Mouse (Mus musculus) CH12.LX (cell line): ENCODE data around the gene Grip1. TPM values are rescaled to one million over a fixed set of nuclear protein-coding genes. Genes with fewer than 3 reads are reported as not detected.

Experiments
- DNase-seq: peaks from one replicate; pipeline ENCODE4 v3.0.0-alpha.2; 2013; ENCODE audit errors: extremely low read depth
- H3K27ac ChIP-seq: 2 replicates; pipeline ENCODE4 v1.5.1; 2012; ENCODE audit warnings: low read depth, mild to moderate bottlenecking, control low read depth, moderate library complexity; ENCODE audit not compliant: insufficient read depth
- H3K27me3 ChIP-seq: replicated peaks from 2 replicates; pipeline ENCODE3; 2012; ENCODE audit warnings: inconsistent platforms
- H3K36me3 ChIP-seq, 2 experiments: replicated peaks in 1 of 2; 2 replicates each; pipeline versions ENCODE3 to v1.6.1; 2012; ENCODE audit warnings: inconsistent platforms in 1 of 2, low read length in 1 of 2, mild to moderate bottlenecking in 1 of 2, mixed read lengths in 1 of 2, moderate library complexity in 1 of 2; ENCODE audit not compliant: control insufficient read depth in 1 of 2, insufficient read depth in 1 of 2
- H3K4me1 ChIP-seq, 2 experiments: 2 replicates each; pipeline ENCODE4 v1.6.1; 2012; ENCODE audit warnings: inconsistent platforms in 1 of 2, moderate library complexity in 1 of 2; ENCODE audit not compliant: insufficient read depth in 2 of 2, control insufficient read depth in 1 of 2
- H3K4me2 ChIP-seq: 2 replicates; pipeline ENCODE4 v1.6.1; 2012; ENCODE audit warnings: low read depth, mild to moderate bottlenecking, control low read depth; ENCODE audit not compliant: poor library complexity, insufficient read depth, severe bottlenecking
- H3K4me3 ChIP-seq, 3 experiments: fragments of 150-350 bp in 1 of 3; sonication (generic) in 1 of 3; replicated peaks in 1 of 3; 2 replicates each; pipeline versions ENCODE3 to v1.5.1; 2011 to 2012; ENCODE audit warnings: low read depth in 2 of 3, low read length in 2 of 3, mild to moderate bottlenecking in 2 of 3, moderate library complexity in 2 of 3, control low read depth in 1 of 3, improper control_type of control experiment in 1 of 3, inconsistent platforms in 1 of 3, mixed read lengths in 1 of 3; ENCODE audit not compliant: poor library complexity in 1 of 3
- H3K79me2 ChIP-seq: replicated peaks from 2 replicates; pipeline ENCODE4 v1.6.1; 2012; ENCODE audit warnings: mild to moderate bottlenecking, moderate library complexity; ENCODE audit not compliant: control insufficient read depth, poor library complexity, insufficient read depth, severe bottlenecking; ENCODE audit errors: extremely low read depth
- H3K9ac ChIP-seq: 2 replicates; pipeline ENCODE4 v1.6.1; 2012; ENCODE audit warnings: low read depth, mild to moderate bottlenecking, control low read depth, moderate library complexity; ENCODE audit not compliant: insufficient read depth
- H3K9me3 ChIP-seq: replicated peaks from 2 replicates; pipeline ENCODE3; 2012; ENCODE audit warnings: low read length, inconsistent platforms, mixed read lengths
- BHLHE40 ChIP-seq: IDR thresholded peaks from 2 replicates; pipeline ENCODE4 v1.6.1; 2011; ENCODE audit warnings: mild to moderate bottlenecking, low read depth, low read length, improper control_type of control experiment
- CHD1 ChIP-seq: IDR thresholded peaks from 2 replicates; pipeline ENCODE4 v1.6.1; 2012; ENCODE audit warnings: low read depth, low read length, improper control_type of control experiment, inconsistent platforms
- CHD2 ChIP-seq: IDR thresholded peaks from 2 replicates; pipeline ENCODE4 v1.6.1; 2011; ENCODE audit warnings: low read length, improper control_type of control experiment
- CTCF ChIP-seq, 2 experiments: IDR thresholded peaks in 1 of 2; conservative IDR thresholded peaks in 1 of 2; 2 replicates each; pipeline ENCODE4 v1.5.1; 2011 to 2012; ENCODE audit warnings: low read depth in 2 of 2, low read length in 2 of 2, improper control_type of control experiment in 1 of 2, inconsistent platforms in 1 of 2, mild to moderate bottlenecking in 1 of 2, moderate library complexity in 1 of 2
- E2F4 ChIP-seq: IDR thresholded peaks from 2 replicates; pipeline ENCODE4 v1.6.1; 2011; ENCODE audit warnings: low read depth, low read length, improper control_type of control experiment; ENCODE audit not compliant: insufficient replicate concordance
- ELF1 ChIP-seq: IDR thresholded peaks from 2 replicates; pipeline ENCODE4 v1.6.1; 2014; ENCODE audit warnings: low read depth, mild to moderate bottlenecking, inconsistent platforms, low read length, improper control_type of control experiment
- EP300 ChIP-seq: IDR thresholded peaks from 2 replicates; pipeline ENCODE4 v1.6.1; 2011; ENCODE audit warnings: low read length, improper control_type of control experiment
- ETS1 ChIP-seq: conservative IDR thresholded peaks from 2 replicates; pipeline ENCODE4 v1.6.1; 2012; ENCODE audit warnings: low read depth, mild to moderate bottlenecking, inconsistent platforms, low read length, improper control_type of control experiment, moderate library complexity
- GABPA ChIP-seq: IDR thresholded peaks from 2 replicates; pipeline ENCODE4 v1.6.1; 2012; ENCODE audit warnings: low read depth, low read length, improper control_type of control experiment, inconsistent platforms; ENCODE audit not compliant: insufficient replicate concordance
- HCFC1 ChIP-seq: IDR thresholded peaks from 2 replicates; pipeline ENCODE4 v1.6.1; 2012; ENCODE audit warnings: low read depth, mild to moderate bottlenecking, inconsistent platforms, low read length, improper control_type of control experiment
- IRF4 ChIP-seq: IDR thresholded peaks from 2 replicates; pipeline ENCODE4 v1.6.1; 2014; ENCODE audit warnings: low read depth, mild to moderate bottlenecking, inconsistent platforms, low read length, improper control_type of control experiment
- JUN ChIP-seq: IDR thresholded peaks from 2 replicates; pipeline ENCODE4 v1.6.1; 2011; ENCODE audit warnings: low read depth, mild to moderate bottlenecking, low read length, improper control_type of control experiment, moderate library complexity; ENCODE audit not compliant: insufficient read depth
- JUND ChIP-seq: conservative IDR thresholded peaks from 2 replicates; pipeline ENCODE4 v1.6.1; 2011; ENCODE audit warnings: low read depth, low read length, improper control_type of control experiment
- KAT2A ChIP-seq: IDR thresholded peaks from 2 replicates; pipeline ENCODE4 v1.6.1; 2012; ENCODE audit warnings: low read length, improper control_type of control experiment, inconsistent platforms; ENCODE audit not compliant: insufficient replicate concordance
- MAFK ChIP-seq: IDR thresholded peaks from 2 replicates; pipeline ENCODE4 v1.6.1; 2011; ENCODE audit warnings: low read length, improper control_type of control experiment; ENCODE audit not compliant: insufficient replicate concordance
- MAX ChIP-seq: IDR thresholded peaks from 2 replicates; pipeline ENCODE4 v1.6.1; 2011; ENCODE audit warnings: low read length, improper control_type of control experiment
- MAZ ChIP-seq: IDR thresholded peaks from 2 replicates; pipeline ENCODE4 v1.6.1; 2012; ENCODE audit warnings: low read depth, mild to moderate bottlenecking, inconsistent platforms, low read length, improper control_type of control experiment, moderate library complexity
- MEF2A ChIP-seq: IDR thresholded peaks from 2 replicates; pipeline ENCODE4 v1.6.1; 2014; ENCODE audit warnings: low read depth, mild to moderate bottlenecking, inconsistent platforms, low read length, improper control_type of control experiment, borderline replicate concordance
- MXI1 ChIP-seq: IDR thresholded peaks from 2 replicates; pipeline ENCODE4 v1.6.1; 2011; ENCODE audit warnings: mild to moderate bottlenecking, low read depth, low read length, improper control_type of control experiment
- MYC ChIP-seq: IDR thresholded peaks from 2 replicates; pipeline ENCODE4 v1.6.1; 2011; ENCODE audit warnings: low read depth, mild to moderate bottlenecking, improper control_type of control experiment, low read length
- NELFE ChIP-seq: IDR thresholded peaks from 2 replicates; pipeline ENCODE4 v1.6.1; 2011; ENCODE audit warnings: low read depth, low read length, improper control_type of control experiment
- NRF1 ChIP-seq: IDR thresholded peaks from 2 replicates; pipeline ENCODE4 v1.6.1; 2014; ENCODE audit warnings: low read depth, mild to moderate bottlenecking, inconsistent platforms, low read length, improper control_type of control experiment, moderate library complexity
- PAX5 ChIP-seq: IDR thresholded peaks from 2 replicates; pipeline ENCODE4 v1.6.1; 2012; ENCODE audit warnings: low read length, inconsistent platforms, mixed read lengths
- POLR2A ChIP-seq: IDR thresholded peaks from 2 replicates; pipeline ENCODE4 v1.6.1; 2011; ENCODE audit warnings: low read depth, mild to moderate bottlenecking, improper control_type of control experiment, low read length
- POLR2AphosphoS2 ChIP-seq: IDR thresholded peaks from 2 replicates; pipeline ENCODE4 v1.6.1; 2011; ENCODE audit warnings: low read depth, low read length, improper control_type of control experiment
- RAD21 ChIP-seq: IDR thresholded peaks from 2 replicates; pipeline ENCODE4 v1.6.1; 2011; ENCODE audit warnings: low read depth, mild to moderate bottlenecking, low read length, improper control_type of control experiment, moderate library complexity
- RCOR1 ChIP-seq: conservative IDR thresholded peaks from 2 replicates; pipeline ENCODE4 v1.6.1; 2012; ENCODE audit warnings: low read depth, mild to moderate bottlenecking, inconsistent platforms, low read length, improper control_type of control experiment
- SIN3A ChIP-seq: IDR thresholded peaks from 2 replicates; pipeline ENCODE4 v1.6.1; 2012; ENCODE audit warnings: low read length, improper control_type of control experiment, inconsistent platforms
- SMC3 ChIP-seq: IDR thresholded peaks from 2 replicates; pipeline ENCODE4 v1.6.1; 2011; ENCODE audit warnings: low read depth, low read length, improper control_type of control experiment
- TBP ChIP-seq: conservative IDR thresholded peaks from 2 replicates; pipeline ENCODE4 v1.6.1; 2011; ENCODE audit warnings: low read depth, low read length, improper control_type of control experiment
- TCF12 ChIP-seq: IDR thresholded peaks from 2 replicates; pipeline ENCODE4 v1.6.1; 2014; ENCODE audit warnings: low read depth, mild to moderate bottlenecking, inconsistent platforms, low read length, improper control_type of control experiment
- UBTF ChIP-seq: IDR thresholded peaks from 2 replicates; pipeline ENCODE4 v1.6.1; 2012; ENCODE audit warnings: low read depth, mild to moderate bottlenecking, inconsistent platforms, low read length, improper control_type of control experiment, moderate library complexity
- USF1 ChIP-seq: IDR thresholded peaks from 2 replicates; pipeline ENCODE4 v1.6.1; 2014; ENCODE audit warnings: low read depth, mild to moderate bottlenecking, inconsistent platforms, low read length, improper control_type of control experiment
- USF2 ChIP-seq: conservative IDR thresholded peaks from 2 replicates; pipeline ENCODE4 v1.6.1; 2011; ENCODE audit warnings: low read depth, low read length, improper control_type of control experiment
- ZC3H11A ChIP-seq: IDR thresholded peaks from 2 replicates; pipeline ENCODE4 v1.6.1; 2012; ENCODE audit warnings: low read depth, mild to moderate bottlenecking, inconsistent platforms, low read length, improper control_type of control experiment
- ZKSCAN1 ChIP-seq: IDR thresholded peaks from 2 replicates; pipeline ENCODE4 v1.6.1; 2012; ENCODE audit warnings: low read depth, inconsistent platforms, low read length, improper control_type of control experiment, borderline replicate concordance
- ZMIZ1 ChIP-seq: IDR thresholded peaks from 2 replicates; pipeline ENCODE4 v1.6.1; 2012; ENCODE audit warnings: low read depth, mild to moderate bottlenecking, inconsistent platforms, low read length, improper control_type of control experiment
- ZNF384 ChIP-seq: IDR thresholded peaks from 2 replicates; pipeline ENCODE4 v1.6.1; 2012; ENCODE audit warnings: low read depth, low read length, improper control_type of control experiment, inconsistent platforms
- dilution Hi-C: fragments of 300-500 bp; cut with MboI; formaldehyde crosslinking; loops from 2 replicates; pipeline ENCODE4 v1.14.3; 2020; ENCODE audit warnings: low sequenced_read_pairs; ENCODE audit not compliant: extremely low pct_unique_long_range_greater_than_20kb, extremely low pct_ligation_motif_present
- in situ Hi-C: fragments of 300-500 bp; cut with MboI; formaldehyde crosslinking; loops from 3 replicates; pipeline ENCODE4 v1.14.3; 2019; ENCODE audit warnings: low sequenced_read_pairs, low pct_ligation_motif_present, low pct_unique_long_range_greater_than_20kb, mixed read lengths
- polyA plus RNA-seq: library from polyadenylated mRNA; unstranded; fragments of >175 nt; gene quantifications from 2 replicates; pipeline ENCODE4 v1.2.1, GENCODE M21; 2012; ENCODE audit warnings: low read depth; ENCODE audit not compliant: insufficient read length
- total RNA-seq, 2 experiments: library from RNA; depleted of rRNA; stranded (reverse); fragments of 300-350 nt in 1 of 2; fragments of >200 nt in 1 of 2; gene quantifications; 2 replicates each; pipeline ENCODE4 v1.2.3; 2012 to 2014

Grip1 gene
- total and polyA plus RNA-seq, 3 experiments, result 0.09 to 0.33 (median 0.13) TPM

DNA sequence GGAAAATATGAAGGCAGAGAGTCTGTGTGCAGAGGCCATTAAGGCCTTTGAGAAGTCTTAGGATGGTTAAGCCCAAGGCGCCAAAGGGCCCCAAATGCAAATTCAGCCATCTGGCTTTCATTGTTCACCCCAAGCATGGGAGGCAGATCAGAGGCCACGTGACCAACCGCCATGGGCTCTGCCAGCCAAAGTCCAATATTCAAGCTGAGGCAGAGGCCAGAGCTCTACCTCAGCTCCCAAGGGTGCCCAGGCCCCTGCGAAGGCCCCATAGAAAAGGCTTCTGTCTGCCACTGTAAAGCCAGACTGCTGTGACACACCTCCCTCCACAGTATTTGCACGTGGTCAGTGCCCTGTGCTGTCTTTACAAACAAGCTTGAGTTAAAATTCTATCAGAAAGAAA, 158.4 kb downstream of the Grip1 start:
- peak overlapping the region; percentile 37 for H3K4me2 ChIP-seq
- no peak overlapping the region for H3K4me3 ChIP-seq
- TF ChIP-seq ELF1 (0 out of 2 replicates have a peak, but pooled peaks have one; percentile 33), EP300 (peak; percentile 59), JUN (no peak), E2F4 (peak; percentile 76; the same call in 1 of the 2 replicates), MYC (peak; percentile 91), ETS1 (peak; percentile 74), HCFC1 (no peak), IRF4 (peak; percentile 67), ZKSCAN1 (no peak), CHD2 (no peak; the same call in 1 of the 2 replicates), ZMIZ1 (0 out of 2 replicates have a peak, but pooled peaks have one; percentile 44), POLR2A (no peak), JUND (no peak), SMC3 (no peak), KAT2A (0 out of 2 replicates have a peak, but pooled peaks have one; percentile 34), NELFE (peak; percentile 66; the same call in 1 of the 2 replicates), GABPA (no peak), SIN3A (peak; percentile 79), MAFK (0 out of 2 replicates have a peak, but pooled peaks have one; percentile 54), CTCF (conservative IDR thresholded peaks at IDR 0.05 in 1 of 2, IDR thresholded peaks at IDR 0.05 in 1 of 2; ENCODE audit: low read depth in 2 of 2, low read length in 2 of 2) (no peak), TCF12 (peak; percentile 80), USF2 (peak; percentile 91), MEF2A (peak; percentile 66; the same call in 1 of the 2 replicates), MXI1 (peak; percentile 93), CHD1 (0 out of 2 replicates have a peak, but pooled peaks have one; percentile 49), USF1 (peak; percentile 91), PAX5 (no peak), MAX (peak; percentile 97), NRF1 (0 out of 2 replicates have a peak, but pooled peaks have one; percentile 32), TBP (no peak), ZC3H11A (no peak), MAZ (0 out of 2 replicates have a peak, but pooled peaks have one; percentile 44), UBTF (no peak), RCOR1 (0 out of 2 replicates have a peak, but pooled peaks have one; percentile 51), BHLHE40 (peak; percentile 86), RAD21 (no peak; the same call in 1 of the 2 replicates), ZNF384 (no peak), POLR2AphosphoS2 (no peak)
- H3K9ac ChIP-seq, result no peak overlapping the region
- in situ Hi-C loops (no loop called here), dilution Hi-C loops (no loop called here)
- DNase-seq, result peak; percentile 71
- H3K36me3 ChIP-seq, result no peaks in the 10 kb centered on the region
- peaks cover 24 to 68% of the 10 kb centered on the region in 2 experiments for H3K4me1 ChIP-seq
- no peaks in the 10 kb centered on the region for H3K9me3 ChIP-seq
- H3K27me3 ChIP-seq, result no peaks in the 10 kb centered on the region
- no peaks in the 10 kb centered on the region for H3K79me2 ChIP-seq
- peak overlapping the region; percentile 54 for H3K27ac ChIP-seq
